Mouse (Mus musculus) hematopoietic multipotent progenitor cell, adult 10-12 weeks (in vitro differentiated cells): Measurements from ENCODE around the gene Zg16. TPM values are rescaled to one million over a fixed set of nuclear protein-coding genes. Genes with fewer than 3 reads are reported as not detected.

ENCODE experiments used
- polyA plus RNA-seq: library from polyadenylated mRNA; stranded (reverse); fragments of >175 nt; gene quantifications from 2 replicates; pipeline ENCODE4 v1.2.3, GENCODE M21; 2012; ENCODE audit warnings: low replicate concordance

The Zg16 gene
- polyA plus RNA-seq = 0.27 TPM in 1 of 2 replicates, not detected in the other

GRCm38 (mm10) chr7:127087278-127088010 lies at the start of gene Zg16:
TSS of gene Zg16 (minus strand) at chr7:127087328.

GRCm38 (mm10) chr7:127121911-127122270 lies 34.8 kb upstream of the Zg16 start, which contains the start of gene Qprt:
TSS of gene Qprt (minus strand) at chr7:127122226.

GRCm38 (mm10) chr7:127091114-127091896 lies 4.2 kb upstream of the Zg16 start, which contains the start of gene AI467606:
TSS of gene AI467606 (plus strand) at chr7:127091359.

GRCm38 (mm10) chr7:127041851-127042672 lies 45.1 kb downstream of the Zg16 start, which contains the start of gene Kif22:
TSS of gene Kif22 (minus strand) at chr7:127042471.

GRCm38 (mm10) chr7:127026984-127027726 lies 60.0 kb downstream of the Zg16 start, which contains the start of gene Maz:
TSS of gene Maz (minus strand) at chr7:127027037.

GRCm38 (mm10) chr7:127020901-127021562 lies 66.1 kb downstream of the Zg16 start, which contains the start of the genes Gm42742 and Prrt2:
TSS of gene Gm42742 (minus strand) at chr7:127021097.
TSS of gene Prrt2 (minus strand) at chr7:127021211.

GRCm38 (mm10) chr7:127016971-127017949 lies 69.9 kb downstream of the Zg16 start, which contains the start of gene Pagr1a:
TSS of gene Pagr1a (minus strand) at chr7:127017352.

GRCm38 (mm10) chr7:127016481-127016485 lies 70.8 kb downstream of the Zg16 start, which contains the start of gene Pagr1b:
TSS of gene Pagr1b (minus strand) at chr7:127016484.

GRCm38 (mm10) chr7:127014320-127014719 lies 72.8 kb downstream of the Zg16 start, which contains the start of gene Mvp:
TSS of gene Mvp (minus strand) at chr7:127014621.

Other genes with a start within 250 kb of the Zg16 start
- not detected in 2 replicates for gene Doc2a, start 239.9 kb downstream of the Zg16 start, polyA plus RNA-seq
- gene Hirip3, start 225.4 kb downstream of the Zg16 start, polyA plus RNA-seq = 46.3 and 48.6 TPM in 2 replicates
- gene Ino80e, start 225.0 kb downstream of the Zg16 start, polyA plus RNA-seq = 411 and 521 TPM in 2 replicates
- gene Taok2, start 202.6 kb downstream of the Zg16 start, polyA plus RNA-seq = 190 and 438 TPM in 2 replicates
- 94.2 and 130 TPM in 2 replicates for gene Tmem219, start 164.4 kb downstream of the Zg16 start, polyA plus RNA-seq
- gene Kctd13, start 158.4 kb downstream of the Zg16 start, polyA plus RNA-seq = 30.5 and 84.4 TPM in 2 replicates
- gene Asphd1, start 137.7 kb downstream of the Zg16 start, polyA plus RNA-seq = not detected in 2 replicates
- gene Sez6l2, start 136.8 kb downstream of the Zg16 start, polyA plus RNA-seq = 2.3 and 3.7 TPM in 2 replicates
- gene Cdipt, start 111.4 kb downstream of the Zg16 start, polyA plus RNA-seq = 122 and 191 TPM in 2 replicates
- gene Cdiptos, start 111.2 kb downstream of the Zg16 start, polyA plus RNA-seq = 0.29 and 0.57 TPM in 2 replicates
- gene Mvp, start 72.7 kb downstream of the Zg16 start, polyA plus RNA-seq = 41.4 and 44.2 TPM in 2 replicates
- gene Pagr1b, start 70.8 kb downstream of the Zg16 start, polyA plus RNA-seq = 2.3 and 8.3 TPM in 2 replicates
- 4.2 and 54.7 TPM in 2 replicates for gene Pagr1a, start 70.0 kb downstream of the Zg16 start, polyA plus RNA-seq
- 120 and 325 TPM in 2 replicates for gene Gm42742, start 66.2 kb downstream of the Zg16 start, polyA plus RNA-seq
- gene Prrt2, start 66.1 kb downstream of the Zg16 start, polyA plus RNA-seq = 1.7 and 5.9 TPM in 2 replicates
- 317 and 823 TPM in 2 replicates for gene Maz, start 60.3 kb downstream of the Zg16 start, polyA plus RNA-seq
- 2.6 and 9.1 TPM in 2 replicates for gene Kif22, start 44.9 kb downstream of the Zg16 start, polyA plus RNA-seq
- gene AI467606, start 4.0 kb upstream of the Zg16 start, polyA plus RNA-seq = 271 and 357 TPM in 2 replicates
- 5.7 and 7.0 TPM in 2 replicates for gene Qprt, start 34.9 kb upstream of the Zg16 start, polyA plus RNA-seq
- gene Spn, start 50.5 kb upstream of the Zg16 start, polyA plus RNA-seq = 81.8 and 125 TPM in 2 replicates
- gene Cd2bp2, start 108.7 kb upstream of the Zg16 start, polyA plus RNA-seq = 63.2 and 81.0 TPM in 2 replicates
- gene Tbc1d10b, start 121.1 kb upstream of the Zg16 start, polyA plus RNA-seq = 48.8 and 114 TPM in 2 replicates
- gene Mylpf, start 121.6 kb upstream of the Zg16 start, polyA plus RNA-seq = 3.8 TPM in 1 of 2 replicates, not detected in the other
- 19.8 and 21.6 TPM in 2 replicates for gene Zfp553, start 145.7 kb upstream of the Zg16 start, polyA plus RNA-seq
- 741 and 939 TPM in 2 replicates for gene Sept1, start 145.8 kb upstream of the Zg16 start, polyA plus RNA-seq
- 30.4 and 62.4 TPM in 2 replicates for gene Zfp771, start 156.9 kb upstream of the Zg16 start, polyA plus RNA-seq
- gene Dctpp1, start 173.4 kb upstream of the Zg16 start, polyA plus RNA-seq = 11.9 and 40.3 TPM in 2 replicates
- gene Sephs2, start 186.7 kb upstream of the Zg16 start, polyA plus RNA-seq = 18.3 and 56.1 TPM in 2 replicates
- 65.9 and 91.0 TPM in 2 replicates for gene Itgal, start 208.9 kb upstream of the Zg16 start, polyA plus RNA-seq